In the genomic region with DNA sequence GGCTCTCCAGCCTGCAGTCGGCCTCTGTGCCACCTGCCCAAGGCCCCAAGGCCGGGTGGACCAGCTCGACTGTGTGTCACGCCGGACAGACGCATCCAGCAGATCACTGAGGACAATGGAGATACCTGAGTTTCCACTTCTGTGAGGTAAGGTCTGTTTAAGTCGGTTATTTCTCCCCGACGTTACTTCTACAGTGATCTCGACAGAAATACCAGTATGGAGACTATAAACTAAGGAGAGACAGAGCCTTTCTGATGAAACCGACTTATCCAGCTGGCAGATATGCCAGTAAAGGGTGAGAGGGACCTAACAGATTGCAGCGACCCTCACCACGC, we compare ENCODE assay signal across 9 mouse cellular contexts.
DNase-seq lines count a peak whose midpoint lies in the region; ATAC-seq and TF ChIP-seq lines count a peak whose summit lies in the region.
"Had no signal": no experiment of that assay in that cellular context is flagged by ENCODE, and none has a peak within 500 bp of the region (broad histone marks: within the 10 kb centered on the region; RNA-seq: fewer than 3 reads in every experiment).

No protein-coding gene starts in this region.

- H3K27me3 ChIP-seq in heart, embryonic 15.5 days, result no peaks in the 10 kb centered on the region
- H3K27me3 ChIP-seq in embryonic facial prominence, embryonic 11.5 days (ENCODE audit: control insufficient read depth, insufficient read depth, low read length), result no peaks in the 10 kb centered on the region
- peaks cover 7% of the 10 kb centered on the region; the same call in 1 of the 2 replicates for H3K27me3 ChIP-seq in hindbrain, embryonic 16.5 days (replicated peaks; ENCODE audit: control insufficient read depth, insufficient read depth, low read length)
- peaks cover 11% of the 10 kb centered on the region for H3K27me3 ChIP-seq in midbrain, embryonic 12.5 days

- ATAC-seq in heart, embryonic 15.5 days (replicated peaks; ENCODE audit: insufficient number of reproducible peaks, insufficient read depth, low FRiP score, low read depth), result no peak
- ATAC-seq in embryonic facial prominence, embryonic 11.5 days (replicated peaks; ENCODE audit: insufficient number of reproducible peaks, low FRiP score, low TSS enrichment, low read depth), result no peak
- ATAC-seq in hindbrain, embryonic 16.5 days, result no peak
- no peak for ATAC-seq in midbrain, embryonic 12.5 days (ENCODE audit: low FRiP score, low read depth)
- ATAC-seq: inflammation-experienced regulatory T-cells, adult 6 months had no signal

- H3K27ac ChIP-seq in heart, embryonic 15.5 days, result peak overlapping the region; percentile 84
- H3K27ac ChIP-seq in embryonic facial prominence, embryonic 11.5 days (replicated peaks; ENCODE audit: low read depth, low read length), result 0 out of 2 replicates have a peak overlapping the region, but pooled peaks have one; percentile 41
- H3K27ac ChIP-seq in hindbrain, embryonic 16.5 days (ENCODE audit: low read depth, low read length), result no peak overlapping the region
- peak overlapping the region; percentile 52; the same call in 1 of the 2 replicates for H3K27ac ChIP-seq in midbrain, embryonic 12.5 days (replicated peaks)
- no peak overlapping the region for H3K27ac ChIP-seq in layer of hippocampus, adult 2 months

- H3K4me2 ChIP-seq in heart, embryonic 15.5 days, result peak overlapping the region; percentile 62
- peak overlapping the region; percentile 56 for H3K4me2 ChIP-seq in embryonic facial prominence, embryonic 11.5 days (ENCODE audit: low read depth, low read length)
- H3K4me2 ChIP-seq in hindbrain, embryonic 16.5 days (ENCODE audit: low read length), result peak overlapping the region; percentile 55
- peak overlapping the region; percentile 55 for H3K4me2 ChIP-seq in midbrain, embryonic 12.5 days (replicated peaks)

- WGBS in heart, embryonic 15.5 days, result 22% methylated on average over 13 of the region's 13 CpGs
- 22% methylated on average over 13 of the region's 13 CpGs for WGBS in embryonic facial prominence, embryonic 11.5 days
- WGBS in hindbrain, embryonic 16.5 days, result 20% methylated on average over 13 of the region's 13 CpGs
- 16% methylated on average over 13 of the region's 13 CpGs for WGBS in midbrain, embryonic 12.5 days

- peak overlapping the region; percentile 51 for H3K4me3 ChIP-seq in heart, embryonic 15.5 days
- peak overlapping the region; percentile 31 for H3K4me3 ChIP-seq in embryonic facial prominence, embryonic 11.5 days (ENCODE audit: low read depth, low read length)
- peak overlapping the region; percentile 29 for H3K4me3 ChIP-seq in hindbrain, embryonic 16.5 days (ENCODE audit: low read length)
- peak overlapping the region; percentile 37 for H3K4me3 ChIP-seq in midbrain, embryonic 12.5 days
- H3K4me3 ChIP-seq in layer of hippocampus, adult 2 months, result no peak overlapping the region; the same call in 1 of the 2 replicates

- H3K9me3 ChIP-seq in heart, embryonic 15.5 days (replicated peaks), result no peaks in the 10 kb centered on the region
- H3K9me3 ChIP-seq in embryonic facial prominence, embryonic 11.5 days (replicated peaks; ENCODE audit: control insufficient read depth, low read length), result no peaks in the 10 kb centered on the region
- H3K9me3 ChIP-seq in hindbrain, embryonic 16.5 days (ENCODE audit: control insufficient read depth, low read length), result no peaks in the 10 kb centered on the region
- H3K9me3 ChIP-seq in midbrain, embryonic 12.5 days, result no peaks in the 10 kb centered on the region

- DNase-seq in heart, adult 18-20 months, result no peak
- no peak for DNase-seq in embryonic facial prominence, embryonic 11.5 days (ENCODE audit: low spot score)
- no peak for DNase-seq in thymus, postnatal 25 days
- no peak for DNase-seq in layer of hippocampus, adult 2 months (ENCODE audit: low spot score in 2 of 2)
- no peak for DNase-seq in cerebellum, adult 9-10 months

- TF ChIP-seq CTCF in layer of hippocampus, adult 2 months (conservative IDR thresholded peaks at IDR 0.05), result no peak

- peak overlapping the region; percentile 55 for H3K9ac ChIP-seq in heart, embryonic 15.5 days
- H3K9ac ChIP-seq in embryonic facial prominence, embryonic 11.5 days (replicated peaks; ENCODE audit: low read length), result no peak overlapping the region
- H3K9ac ChIP-seq in hindbrain, embryonic 16.5 days (ENCODE audit: low read depth, low read length), result no peak overlapping the region
- peak overlapping the region; percentile 44; the same call in 1 of the 2 replicates for H3K9ac ChIP-seq in midbrain, embryonic 12.5 days (replicated peaks)

- H3K36me3 ChIP-seq in heart, embryonic 15.5 days, result no peaks in the 10 kb centered on the region
- no peaks in the 10 kb centered on the region for H3K36me3 ChIP-seq in embryonic facial prominence, embryonic 11.5 days (replicated peaks; ENCODE audit: control insufficient read depth, insufficient read depth, low read depth, low read length)
- H3K36me3 ChIP-seq in hindbrain, embryonic 16.5 days (ENCODE audit: control insufficient read depth, insufficient read depth, low read length), result no peaks in the 10 kb centered on the region
- H3K36me3 ChIP-seq in midbrain, embryonic 12.5 days, result no peaks in the 10 kb centered on the region

- peaks cover 36% of the 10 kb centered on the region for H3K4me1 ChIP-seq in heart, embryonic 15.5 days (replicated peaks)
- H3K4me1 ChIP-seq in embryonic facial prominence, embryonic 11.5 days (ENCODE audit: control insufficient read depth, insufficient read depth, low read length), result peaks cover 9% of the 10 kb centered on the region
- peaks cover 10% of the 10 kb centered on the region for H3K4me1 ChIP-seq in hindbrain, embryonic 16.5 days (ENCODE audit: control insufficient read depth, insufficient read depth, low read depth, low read length)
- H3K4me1 ChIP-seq in midbrain, embryonic 12.5 days, result peaks cover 55% of the 10 kb centered on the region

Comparison
In these comparisons a context has a peak if more than half of its experiments do, and no peak if none do; other contexts are left out.
1. H3K27ac ChIP-seq: peak in heart, embryonic 15.5 days (single experiment), embryonic facial prominence, embryonic 11.5 days (single experiment) and midbrain, embryonic 12.5 days (single experiment); none in hindbrain, embryonic 16.5 days (single experiment) and layer of hippocampus, adult 2 months (single experiment).
2. H3K9ac ChIP-seq: peak in heart, embryonic 15.5 days (single experiment) and midbrain, embryonic 12.5 days (single experiment); none in embryonic facial prominence, embryonic 11.5 days (single experiment) and hindbrain, embryonic 16.5 days (single experiment).
3. Peak in every context shown above with its lines, with median percentiles within 50 percentile points of each other: H3K4me2 ChIP-seq.